Mouse (Mus musculus): ENCODE measurements around the gene Nr1h2. TPM values are rescaled to one million over a fixed set of nuclear protein-coding genes. Genes with fewer than 3 reads are reported as not detected.
A peak's percentile ranks its signal among the peaks of the same experiment; 100 is the strongest.

Gene Nr1h2
- total RNA-seq, 2 experiments from 2014 or later, result 81.4 to 105 TPM

DNA sequence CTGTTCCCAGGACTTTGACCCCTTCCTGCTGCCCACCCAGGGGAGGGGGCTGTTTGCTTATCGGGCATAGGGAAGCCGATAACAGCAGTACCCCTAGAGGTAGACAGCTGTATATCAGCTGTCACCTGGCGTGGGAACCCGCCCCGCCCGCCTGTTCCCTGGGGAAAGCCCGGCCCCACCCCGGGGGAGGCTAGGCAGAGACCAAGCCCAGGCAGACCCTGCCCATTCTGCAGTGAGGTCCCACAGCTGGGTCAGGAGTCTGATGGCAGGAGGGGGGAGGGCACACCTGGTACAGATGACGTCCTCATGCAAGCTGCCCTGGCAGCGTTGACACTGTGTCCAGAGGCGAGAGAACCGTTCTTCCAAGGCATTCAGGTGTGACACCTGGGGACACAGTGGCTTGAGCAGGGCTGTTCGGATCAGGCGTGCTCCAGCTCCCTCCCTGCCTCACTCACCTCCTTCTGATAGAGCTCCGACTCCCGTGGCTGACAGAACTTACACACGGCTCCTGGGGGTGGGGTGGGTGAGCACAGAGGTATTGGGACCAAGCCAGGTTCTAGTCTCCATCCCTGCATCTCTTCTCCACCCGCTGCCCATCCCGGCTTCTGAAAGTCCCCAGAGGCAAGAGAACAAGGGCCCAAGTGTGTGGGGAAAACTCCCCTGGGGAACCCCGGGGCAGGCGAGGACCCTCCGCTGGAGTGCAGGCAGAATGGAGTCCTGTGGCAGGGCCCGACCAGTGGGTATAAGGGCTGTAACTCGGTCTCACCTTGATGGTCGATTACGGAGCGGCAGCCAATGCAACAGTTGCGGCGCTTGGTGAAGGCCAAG lies 20.6 kb downstream of the Nr1h2 start:
- ATAC-seq (replicated peaks; ENCODE audit: low FRiP score, poor library complexity, severe bottlenecking), result no peak

- ATAC-seq (replicated peaks; ENCODE audit: low FRiP score, poor library complexity, severe bottlenecking), result 0 out of 2 replicates have a peak, but pooled peaks have one; percentile 10
These were observed 21.6 kb downstream of the Nr1h2 start, which contains the start of gene Spib for GRCm38 (mm10) chr7:44531946-44532732. TSS of gene Spib (minus strand) at chr7:44532071.

DNA sequence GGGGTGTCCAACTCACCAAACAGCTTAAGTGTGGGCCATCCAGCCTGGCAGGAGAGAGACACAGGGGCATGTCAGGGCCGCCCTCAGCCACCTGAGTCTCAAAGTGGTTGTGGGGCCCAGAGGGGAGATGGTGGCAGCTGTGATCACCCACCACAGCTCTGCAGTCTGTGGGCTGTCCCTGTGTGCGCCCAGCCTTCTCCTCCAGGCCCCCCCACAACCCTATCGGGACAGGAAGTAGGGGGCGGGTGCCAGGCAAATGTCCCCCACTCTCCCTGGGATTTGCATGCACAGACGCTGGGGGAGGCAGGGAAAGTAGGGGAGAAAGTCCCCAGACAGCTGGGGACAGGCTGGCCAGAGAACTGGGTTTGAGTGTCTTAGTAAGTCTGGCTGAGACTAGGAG lies 22.5 kb downstream of the Nr1h2 start:
- ATAC-seq (replicated peaks; ENCODE audit: low FRiP score, poor library complexity, severe bottlenecking), result no peak

DNA sequence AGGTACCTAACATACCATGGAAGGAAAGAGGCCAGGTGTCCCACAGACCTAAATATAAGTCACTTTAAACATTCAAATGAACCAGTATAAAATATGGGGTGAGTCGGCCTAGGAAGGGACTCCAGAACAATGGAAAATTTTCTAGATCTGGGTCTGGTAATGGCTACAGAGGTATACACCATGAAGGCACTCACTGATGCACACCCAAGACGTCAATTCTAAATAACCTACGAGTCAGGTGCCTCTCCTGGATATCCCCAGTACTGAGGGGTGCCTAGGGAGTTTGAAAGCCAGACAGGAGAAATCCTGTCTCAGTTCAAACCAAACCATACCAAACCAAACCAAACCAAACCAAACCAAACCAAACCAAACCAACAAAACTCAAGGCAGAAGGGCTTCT lies 23.2 kb downstream of the Nr1h2 start:
- no peak for ATAC-seq (replicated peaks; ENCODE audit: low FRiP score, poor library complexity, severe bottlenecking)

- ATAC-seq (replicated peaks; ENCODE audit: low FRiP score, poor library complexity, severe bottlenecking), result no peak
These were observed 24.2 kb downstream of the Nr1h2 start for GRCm38 (mm10) chr7:44529518-44529917.

DNA sequence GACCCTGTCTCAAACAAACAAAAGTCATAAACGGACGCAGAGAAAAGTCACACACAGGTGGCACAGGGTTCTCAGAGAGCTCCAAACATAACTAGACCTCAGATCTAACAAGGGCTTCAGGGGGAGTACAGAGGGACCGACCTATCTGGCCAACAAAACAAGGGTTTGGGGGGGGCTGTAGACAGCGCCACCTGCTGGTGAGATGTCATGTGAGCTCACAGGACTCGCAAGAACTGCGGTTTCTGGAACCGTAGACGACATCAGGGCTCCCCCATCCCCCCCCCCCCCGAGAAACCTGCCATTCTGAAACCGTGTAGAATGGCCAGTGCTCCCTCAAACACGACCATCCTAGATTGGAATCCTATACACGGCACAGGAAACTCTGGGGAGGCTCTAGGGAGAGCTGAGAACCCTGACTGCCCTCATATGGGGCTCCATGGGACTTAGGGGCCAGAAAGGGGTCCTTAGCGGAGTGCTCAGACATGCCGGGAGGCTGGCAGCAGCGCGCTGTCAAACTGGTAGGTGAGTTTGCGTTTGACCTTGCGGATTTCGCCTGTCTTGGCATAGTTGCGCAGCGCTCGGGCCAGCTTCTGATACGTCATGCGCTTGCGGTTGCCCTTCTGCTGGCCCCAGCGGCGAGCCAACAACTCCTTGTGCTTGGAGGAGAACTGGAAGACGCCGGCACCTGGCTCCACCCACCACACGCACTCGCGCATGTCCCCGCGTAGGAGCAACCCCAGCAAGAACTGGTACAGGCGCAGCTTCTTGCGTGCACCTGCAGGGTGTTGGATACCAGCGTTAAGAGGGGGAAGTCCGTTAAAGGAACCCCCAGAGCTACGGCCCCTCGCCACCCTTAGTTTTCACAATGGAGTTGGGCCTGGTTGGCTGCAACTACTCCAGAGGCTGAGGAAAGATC lies 26.0 kb downstream of the Nr1h2 start:
- ATAC-seq (replicated peaks; ENCODE audit: low FRiP score, poor library complexity, severe bottlenecking), result 0 out of 2 replicates have a peak, but pooled peaks have one; percentile 24

GRCm38 (mm10) chr7:44526414-44527154 lies 27.2 kb downstream of the Nr1h2 start:
- no peak for ATAC-seq (replicated peaks; ENCODE audit: low FRiP score, poor library complexity, severe bottlenecking)

DNA sequence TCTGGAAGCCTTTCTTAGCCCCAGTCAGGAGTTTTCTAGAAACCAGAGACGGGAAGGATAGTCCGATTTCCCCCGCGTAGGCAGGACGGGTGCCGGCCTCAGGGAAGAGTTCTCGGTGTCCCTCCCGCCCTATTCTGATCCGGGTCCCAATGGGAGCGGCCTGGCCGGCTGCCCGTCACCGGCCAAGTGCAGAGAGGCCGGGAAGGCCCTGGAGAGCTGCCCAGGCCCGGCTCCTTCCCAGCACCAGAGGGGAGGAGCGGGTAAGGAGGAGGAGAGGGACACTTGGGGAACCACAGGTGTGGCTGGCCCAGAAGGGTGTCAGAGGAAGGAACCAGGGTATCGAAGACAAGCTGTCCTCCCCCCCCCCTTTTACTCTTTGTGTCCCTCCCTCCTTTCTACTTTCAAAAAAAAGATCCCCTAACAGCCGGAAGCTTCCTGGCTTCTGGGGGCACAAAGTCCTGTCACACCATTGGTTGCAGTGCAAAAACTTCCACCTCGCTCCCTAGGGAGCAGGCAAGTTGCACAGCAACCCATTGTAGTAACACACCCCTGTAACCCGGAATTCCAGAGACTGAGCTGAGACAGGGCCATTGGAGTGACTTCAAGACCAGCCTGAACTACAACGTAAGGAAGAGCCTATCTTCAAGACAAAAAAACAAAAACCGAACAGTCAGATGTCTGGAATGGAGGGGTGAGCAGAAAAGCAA lies 28.5 kb downstream of the Nr1h2 start:
- no peak for ATAC-seq (replicated peaks; ENCODE audit: low FRiP score, poor library complexity, severe bottlenecking)

- no peak for ATAC-seq (replicated peaks; ENCODE audit: low FRiP score, poor library complexity, severe bottlenecking)
These were observed 29.2 kb downstream of the Nr1h2 start, which contains the start of gene Mybpc2 for GRCm38 (mm10) chr7:44524502-44524901. TSS of gene Mybpc2 (minus strand) at chr7:44524656.

- no peak for ATAC-seq (replicated peaks; ENCODE audit: low FRiP score, poor library complexity, severe bottlenecking)
These were observed 30.7 kb downstream of the Nr1h2 start for GRCm38 (mm10) chr7:44523056-44523455.

DNA sequence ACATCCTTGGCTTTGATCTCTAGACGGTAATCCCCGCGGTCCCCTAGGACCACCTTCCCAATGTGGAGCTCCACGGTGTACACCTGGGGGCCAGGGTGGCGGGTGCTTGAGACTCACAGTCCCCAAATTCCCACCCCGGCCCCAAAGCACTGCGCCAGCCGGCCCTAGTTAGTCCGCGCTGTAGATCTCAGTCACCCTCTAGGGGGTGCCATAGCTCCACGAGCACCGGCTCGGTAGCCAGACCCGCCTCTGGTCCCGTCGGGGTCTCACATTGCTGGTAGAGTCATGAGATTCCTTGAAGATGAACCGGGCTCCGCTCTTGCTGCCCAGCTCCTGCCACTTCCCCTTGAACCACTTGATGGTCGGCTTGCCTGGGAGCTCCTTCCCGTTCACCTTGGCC lies 32.0 kb downstream of the Nr1h2 start:
- no peak for ATAC-seq (replicated peaks; ENCODE audit: low FRiP score, poor library complexity, severe bottlenecking)

DNA sequence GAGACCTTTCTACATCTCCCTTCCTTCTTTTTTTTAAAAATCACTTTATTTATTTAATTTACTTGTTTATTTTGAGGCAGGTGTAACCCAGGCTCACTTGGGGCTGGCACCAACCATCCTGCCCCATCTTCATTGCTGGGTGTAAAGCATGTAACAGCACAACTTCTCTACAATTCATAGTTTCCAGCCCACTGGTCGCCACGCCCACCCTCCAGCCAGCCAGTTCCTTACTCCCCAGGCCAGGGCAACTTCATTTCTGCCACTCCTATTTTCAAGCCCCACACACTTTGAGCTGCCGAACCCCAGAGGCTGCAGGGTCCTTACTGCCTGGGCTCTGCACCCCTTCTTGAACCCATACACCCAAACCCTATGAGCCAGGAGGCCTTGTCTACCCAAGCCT lies 32.8 kb downstream of the Nr1h2 start:
- ATAC-seq (replicated peaks; ENCODE audit: low FRiP score, poor library complexity, severe bottlenecking), result no peak

DNA sequence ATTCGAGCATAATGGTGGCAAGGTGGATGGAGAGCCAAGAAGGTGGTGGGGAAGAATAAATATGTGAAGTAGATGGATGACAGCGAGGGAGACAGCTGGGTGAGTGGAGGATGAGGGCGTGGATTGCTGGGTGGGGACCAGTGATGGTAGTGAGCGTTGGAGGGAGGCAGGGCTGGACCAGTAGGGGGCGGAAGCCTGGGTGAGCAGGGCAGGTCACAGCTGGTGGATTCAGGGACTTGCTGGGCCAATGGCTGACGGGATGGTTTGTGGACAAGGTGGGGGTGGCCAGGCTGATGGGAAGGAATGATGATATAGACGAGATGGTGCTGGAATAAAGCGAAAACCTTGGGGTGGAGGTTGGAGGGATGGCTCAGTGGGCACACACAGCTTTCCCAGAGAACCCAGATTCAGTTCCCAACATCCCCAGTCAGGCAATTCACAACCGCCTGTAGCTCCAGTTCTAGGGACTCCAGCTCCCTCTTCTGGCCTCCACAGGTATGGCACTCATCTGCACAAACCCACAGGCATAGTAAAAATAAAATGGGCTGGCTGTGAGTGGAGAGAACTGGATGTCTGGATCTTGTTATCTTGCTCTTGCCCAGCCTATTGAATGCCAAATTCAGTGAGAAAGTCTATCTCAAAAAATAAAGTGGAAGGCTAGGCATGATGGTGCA lies 34.4 kb downstream of the Nr1h2 start:
- ATAC-seq (replicated peaks; ENCODE audit: low FRiP score, poor library complexity, severe bottlenecking), result no peak

DNA sequence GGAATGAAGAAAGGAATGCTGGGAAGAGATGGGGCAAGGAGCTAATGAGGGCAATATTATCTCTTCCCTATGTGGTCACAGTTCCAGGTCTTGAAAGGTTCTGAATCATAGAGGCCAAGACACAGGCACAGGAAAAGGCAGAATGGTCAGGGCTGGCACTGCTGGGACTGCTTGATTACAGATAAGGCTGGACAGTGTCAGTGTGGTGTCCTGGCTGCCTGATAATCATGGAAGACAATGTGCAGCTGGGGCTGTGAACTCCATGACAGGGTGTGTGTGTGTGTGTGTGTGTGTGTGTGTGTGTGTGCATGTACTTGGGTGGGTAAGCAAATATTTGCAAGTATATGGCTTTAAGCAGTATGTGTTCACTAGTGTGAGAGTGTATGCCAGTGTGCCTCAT lies 46.3 kb downstream of the Nr1h2 start:
- no peak for ATAC-seq (replicated peaks; ENCODE audit: low FRiP score, poor library complexity, severe bottlenecking)

- ATAC-seq (replicated peaks; ENCODE audit: low FRiP score, poor library complexity, severe bottlenecking), result 0 out of 2 replicates have a peak, but pooled peaks have one; percentile 43
These were observed 52.1 kb downstream of the Nr1h2 start for GRCm38 (mm10) chr7:44501563-44502115.

GRCm38 (mm10) chr7:44500046-44500445 lies 53.7 kb downstream of the Nr1h2 start:
- ATAC-seq (replicated peaks; ENCODE audit: low FRiP score, poor library complexity, severe bottlenecking), result no peak
